Mouse (Mus musculus): ENCODE data around the gene Bcdin3d. TPM values are rescaled to one million over a fixed set of nuclear protein-coding genes. Genes with fewer than 3 reads are reported as not detected.

Gene Bcdin3d
- polyA plus RNA-seq, 1 experiment from 2014 or later: 18.1 TPM

- DNase-seq (ENCODE audit: low spot score): peak; percentile 89
- Histone ChIP-seq H3K27me3 (ENCODE audit: control insufficient read depth, insufficient read depth, low read length) (no peaks in the 10 kb centered on the region), H3K27ac (ENCODE audit: low read depth, low read length) (no peak overlapping the region), H3K4me2 (replicated peaks; ENCODE audit: low read depth, low read length) (no peak overlapping the region), H3K4me1 (replicated peaks; ENCODE audit: control insufficient read depth, insufficient read depth, low read length) (0 out of 2 replicates have a peak, but pooled peaks cover 4% of the 10 kb centered on the region), H3K4me3 (ENCODE audit: low read depth, low read length) (no peak overlapping the region), H3K36me3 (ENCODE audit: control insufficient read depth, insufficient read depth, low read length) (no peaks in the 10 kb centered on the region), H3K9me3 (ENCODE audit: control insufficient read depth, low read length) (no peaks in the 10 kb centered on the region), H3K9ac (ENCODE audit: low read depth, low read length) (no peak overlapping the region)
- 12% methylated on average over 4 of the region's 4 CpGs for WGBS
- ATAC-seq (ENCODE audit: low FRiP score): peak; percentile 43
Observed at GRCm38 (mm10) chr15:99497061-99497460, 22.5 kb upstream of the Bcdin3d start.

DNA sequence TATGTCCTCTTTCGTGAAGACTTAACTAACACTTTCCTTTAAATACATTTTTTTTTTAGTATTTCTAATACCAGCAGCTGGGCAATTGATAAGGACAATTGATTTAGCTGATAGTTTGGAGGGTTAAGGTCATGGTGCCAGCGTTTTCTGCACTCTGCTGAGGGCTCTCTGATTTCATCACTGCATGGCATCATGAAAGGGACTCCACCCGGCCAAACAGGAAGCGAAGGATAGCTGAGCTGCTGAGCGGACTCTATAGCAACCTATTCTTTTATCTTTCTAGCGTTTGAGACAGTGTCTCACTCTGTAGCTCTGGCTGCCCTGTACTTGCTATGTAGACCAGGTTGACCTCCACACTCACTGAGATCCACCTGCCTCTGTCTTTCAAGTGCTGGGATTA is 10.2 kb upstream of the Bcdin3d start:
- Histone ChIP-seq H3K9me3 (ENCODE audit: control insufficient read depth, low read length) (no peaks in the 10 kb centered on the region), H3K27ac (ENCODE audit: low read depth, low read length) (no peak overlapping the region), H3K4me1 (replicated peaks; ENCODE audit: control insufficient read depth, insufficient read depth, low read length) (no peaks in the 10 kb centered on the region), H3K36me3 (ENCODE audit: control insufficient read depth, insufficient read depth, low read length) (no peaks in the 10 kb centered on the region), H3K4me2 (replicated peaks; ENCODE audit: low read depth, low read length) (no peak overlapping the region), H3K4me3 (ENCODE audit: low read depth, low read length) (no peak overlapping the region), H3K27me3 (ENCODE audit: control insufficient read depth, insufficient read depth, low read length) (no peaks in the 10 kb centered on the region), H3K9ac (ENCODE audit: low read depth, low read length) (no peak overlapping the region)
- WGBS: 76% methylated on average over 6 of the region's 6 CpGs
- ATAC-seq (ENCODE audit: low FRiP score): no peak
- DNase-seq (ENCODE audit: low spot score): no peak

GRCm38 (mm10) chr15:99475814-99476213 is 1.3 kb upstream of the Bcdin3d start:
- H3K36me3 ChIP-seq (ENCODE audit: control insufficient read depth, insufficient read depth, low read length): no peaks in the 10 kb centered on the region
- no peak overlapping the region for H3K4me2 ChIP-seq (replicated peaks; ENCODE audit: low read depth, low read length)
- ATAC-seq (ENCODE audit: low FRiP score) (no peak), DNase-seq (ENCODE audit: low spot score) (no peak)
- H3K27me3 ChIP-seq (ENCODE audit: control insufficient read depth, insufficient read depth, low read length): no peaks in the 10 kb centered on the region
- H3K27ac ChIP-seq (ENCODE audit: low read depth, low read length): no peak overlapping the region
- no peak overlapping the region for H3K4me3 ChIP-seq (ENCODE audit: low read depth, low read length)
- H3K9ac ChIP-seq (ENCODE audit: low read depth, low read length): no peak overlapping the region
- no peaks in the 10 kb centered on the region for H3K9me3 ChIP-seq (ENCODE audit: control insufficient read depth, low read length)
- H3K4me1 ChIP-seq (replicated peaks; ENCODE audit: control insufficient read depth, insufficient read depth, low read length): no peaks in the 10 kb centered on the region
- WGBS: 81% methylated on average over 1 of the region's 1 CpGs

DNA sequence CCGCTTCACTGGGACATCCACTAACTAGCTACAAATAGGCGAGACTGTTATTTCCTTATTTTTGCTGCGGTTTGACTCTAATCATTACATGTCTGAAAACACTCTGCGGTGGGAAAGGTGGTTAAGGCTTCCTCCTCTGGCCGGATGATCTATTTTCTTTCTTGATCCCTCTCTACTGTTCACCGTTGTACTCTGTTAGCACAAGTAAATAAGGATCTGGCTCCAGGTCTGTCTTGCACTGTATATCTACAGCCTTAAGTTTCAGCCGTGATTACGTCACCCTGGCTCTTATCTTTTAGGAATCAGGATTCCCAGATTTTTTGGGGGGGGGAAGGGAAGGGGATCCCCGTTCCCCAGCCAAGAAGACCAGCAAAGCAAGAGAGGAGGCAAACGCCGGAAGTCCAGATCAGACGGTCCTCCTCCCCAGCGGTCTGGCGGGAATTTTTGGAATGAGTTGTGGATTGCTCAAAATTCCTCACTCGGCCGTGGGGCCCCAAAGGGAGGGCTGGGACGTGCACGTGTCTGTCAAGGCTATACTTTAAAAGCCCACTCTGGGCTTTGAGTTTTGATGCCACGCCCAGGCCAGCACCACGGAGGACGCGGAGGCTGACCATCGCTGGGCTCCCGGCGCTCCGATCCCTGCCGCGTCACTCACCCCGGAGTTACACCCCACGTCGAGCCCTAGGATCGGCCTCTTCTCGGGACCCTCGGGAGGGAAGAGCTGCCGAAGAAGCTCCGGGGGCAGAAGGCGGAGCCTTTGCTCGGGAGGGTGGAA is 542 bp downstream of the Bcdin3d start:
- Histone ChIP-seq H3K4me1 (replicated peaks; ENCODE audit: control insufficient read depth, insufficient read depth, low read length) (no peaks in the 10 kb centered on the region), H3K4me3 (ENCODE audit: low read depth, low read length) (peak overlapping the region; percentile 51), H3K27ac (ENCODE audit: low read depth, low read length) (peak overlapping the region; percentile 72), H3K4me2 (replicated peaks; ENCODE audit: low read depth, low read length) (peak overlapping the region; percentile 63), H3K9me3 (ENCODE audit: control insufficient read depth, low read length) (no peaks in the 10 kb centered on the region), H3K9ac (ENCODE audit: low read depth, low read length) (peak overlapping the region; percentile 61), H3K36me3 (ENCODE audit: control insufficient read depth, insufficient read depth, low read length) (no peaks in the 10 kb centered on the region; the same call in 1 of the 2 replicates), H3K27me3 (ENCODE audit: control insufficient read depth, insufficient read depth, low read length) (no peaks in the 10 kb centered on the region)
- 6% methylated on average over 38 of the region's 38 CpGs for WGBS
- peak; percentile 79 for ATAC-seq (ENCODE audit: low FRiP score)
- DNase-seq (ENCODE audit: low spot score): peak; percentile 77

DNA sequence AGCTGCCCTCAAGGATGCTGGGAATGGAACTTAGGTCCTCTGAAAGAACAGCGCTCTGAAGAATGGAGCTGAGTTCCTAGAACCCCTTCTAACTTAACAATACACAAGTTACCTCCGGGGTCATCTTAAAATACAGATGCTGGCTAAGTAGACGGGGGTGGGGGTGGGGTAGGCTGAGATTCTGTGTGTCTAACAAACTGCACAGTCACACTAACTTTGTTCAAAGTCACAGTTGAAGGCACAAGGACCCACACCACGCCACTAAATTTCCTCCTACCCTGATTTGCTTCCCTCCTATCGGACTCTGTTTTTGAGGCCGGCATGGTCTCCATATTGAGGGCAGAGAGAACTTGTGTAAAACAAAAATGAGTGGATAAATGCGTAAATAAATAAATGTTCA is 1.6 kb downstream of the Bcdin3d start:
- no peak overlapping the region for H3K4me3 ChIP-seq (ENCODE audit: low read depth, low read length)
- no peaks in the 10 kb centered on the region for H3K4me1 ChIP-seq (replicated peaks; ENCODE audit: control insufficient read depth, insufficient read depth, low read length)
- H3K4me2 ChIP-seq (replicated peaks; ENCODE audit: low read depth, low read length): no peak overlapping the region
- no peak for DNase-seq (ENCODE audit: low spot score)
- no peak overlapping the region for H3K9ac ChIP-seq (ENCODE audit: low read depth, low read length)
- H3K27ac ChIP-seq (ENCODE audit: low read depth, low read length): no peak overlapping the region
- H3K27me3 ChIP-seq (ENCODE audit: control insufficient read depth, insufficient read depth, low read length): no peaks in the 10 kb centered on the region
- H3K9me3 ChIP-seq (ENCODE audit: control insufficient read depth, low read length): no peaks in the 10 kb centered on the region
- ATAC-seq (ENCODE audit: low FRiP score): no peak
- no peaks in the 10 kb centered on the region; the same call in 1 of the 2 replicates for H3K36me3 ChIP-seq (ENCODE audit: control insufficient read depth, insufficient read depth, low read length)
- WGBS: 94% methylated on average over 7 of the region's 7 CpGs

DNA sequence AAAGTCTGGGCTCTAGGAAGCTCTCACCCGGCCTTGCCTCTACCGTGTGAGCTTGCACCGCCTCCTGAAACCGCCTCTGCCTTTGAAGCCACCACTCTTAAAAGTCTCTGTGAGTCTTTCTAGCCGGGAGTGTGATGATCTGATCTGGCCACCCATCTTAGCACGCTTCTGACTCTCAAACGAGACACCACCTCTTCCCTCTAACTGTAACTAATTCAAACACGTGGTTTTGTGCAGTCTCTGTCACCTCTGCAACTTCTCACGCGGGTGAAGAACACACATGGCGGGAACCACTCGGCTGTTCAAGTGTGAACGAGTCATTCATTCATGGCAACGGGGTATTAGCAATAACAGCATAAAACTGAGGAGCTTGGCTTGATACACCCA is 2.9 kb downstream of the Bcdin3d start:
- Histone ChIP-seq H3K36me3 (ENCODE audit: control insufficient read depth, insufficient read depth, low read length) (no peaks in the 10 kb centered on the region; the same call in 1 of the 2 replicates), H3K9ac (ENCODE audit: low read depth, low read length) (no peak overlapping the region), H3K27me3 (ENCODE audit: control insufficient read depth, insufficient read depth, low read length) (no peaks in the 10 kb centered on the region), H3K4me3 (ENCODE audit: low read depth, low read length) (no peak overlapping the region), H3K27ac (ENCODE audit: low read depth, low read length) (no peak overlapping the region), H3K9me3 (ENCODE audit: control insufficient read depth, low read length) (no peaks in the 10 kb centered on the region), H3K4me2 (replicated peaks; ENCODE audit: low read depth, low read length) (no peak overlapping the region), H3K4me1 (replicated peaks; ENCODE audit: control insufficient read depth, insufficient read depth, low read length) (no peaks in the 10 kb centered on the region)
- no peak for DNase-seq (ENCODE audit: low spot score)
- ATAC-seq (ENCODE audit: low FRiP score): no peak
- 75% methylated on average over 14 of the region's 14 CpGs for WGBS

DNA sequence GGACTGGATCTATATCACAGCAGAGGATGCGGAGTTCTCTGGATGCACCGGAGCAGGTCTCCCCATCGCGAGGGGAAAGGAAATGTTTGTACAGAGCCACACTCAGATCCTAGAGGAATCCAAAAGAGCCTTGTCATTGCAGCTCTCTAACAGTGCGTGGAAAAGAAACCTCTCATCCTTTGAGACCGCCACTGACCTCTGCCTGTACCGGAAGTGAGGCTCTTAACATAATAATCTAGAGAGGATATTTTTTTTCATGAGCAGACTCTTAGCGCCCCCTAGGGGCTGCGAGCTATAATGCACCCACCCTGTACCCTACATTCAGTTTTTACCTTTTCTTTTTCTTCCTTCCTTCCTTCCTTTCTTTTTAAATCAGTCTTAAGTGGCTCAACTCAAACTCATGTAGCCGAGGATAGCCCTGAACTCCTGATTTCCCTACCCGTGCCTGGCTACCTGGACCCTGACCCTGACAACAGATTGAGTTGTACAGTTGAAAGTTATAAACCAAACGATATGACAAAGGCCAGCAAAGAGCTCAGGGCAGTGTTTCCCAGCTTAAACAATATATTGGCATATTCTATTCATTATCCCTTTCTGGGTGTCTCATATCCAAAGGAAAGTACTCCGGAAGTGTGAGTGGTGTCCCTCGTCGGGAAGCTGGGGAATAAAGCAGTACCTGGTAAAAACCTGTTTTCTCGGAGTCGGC is 3.4 kb downstream of the Bcdin3d start:
- DNase-seq (ENCODE audit: low spot score): peak; percentile 75
- no peaks in the 10 kb centered on the region; the same call in 1 of the 2 replicates for H3K36me3 ChIP-seq (ENCODE audit: control insufficient read depth, insufficient read depth, low read length)

DNA sequence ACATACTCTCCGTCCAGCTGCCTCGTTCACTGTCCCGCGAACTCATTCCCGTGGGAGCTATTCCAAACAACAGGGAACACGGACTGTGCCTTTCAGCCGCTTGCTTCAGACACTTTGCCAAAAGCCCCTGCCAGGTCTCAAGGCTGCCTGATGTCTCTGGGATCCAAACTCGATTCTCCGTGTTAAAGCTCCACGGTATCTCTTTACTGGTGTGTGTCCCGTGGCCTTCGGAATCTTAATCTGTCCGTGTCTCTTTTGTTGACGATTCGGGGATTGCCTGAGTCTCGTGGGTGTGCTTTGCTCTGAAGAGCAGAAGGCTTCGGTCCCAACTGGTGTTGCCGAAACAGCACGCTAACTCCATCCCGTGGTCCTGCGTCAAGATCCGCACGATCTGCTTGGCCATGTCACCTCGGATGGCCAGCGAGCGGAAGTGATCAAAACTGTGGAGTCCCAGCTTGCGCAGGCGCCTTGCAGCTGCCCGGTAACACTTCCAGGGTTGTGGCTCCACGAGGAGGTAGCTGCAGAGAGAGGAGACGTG is 4.2 kb downstream of the Bcdin3d start:
- no peaks in the 10 kb centered on the region for H3K27me3 ChIP-seq (ENCODE audit: control insufficient read depth, insufficient read depth, low read length)
- H3K9ac ChIP-seq (ENCODE audit: low read depth, low read length): no peak overlapping the region
- H3K27ac ChIP-seq (ENCODE audit: low read depth, low read length): no peak overlapping the region
- H3K4me3 ChIP-seq (ENCODE audit: low read depth, low read length): no peak overlapping the region
- no peaks in the 10 kb centered on the region for H3K4me1 ChIP-seq (replicated peaks; ENCODE audit: control insufficient read depth, insufficient read depth, low read length)
- no peaks in the 10 kb centered on the region for H3K9me3 ChIP-seq (ENCODE audit: control insufficient read depth, low read length)
- WGBS: 91% methylated on average over 31 of the region's 31 CpGs
- ATAC-seq (ENCODE audit: low FRiP score) (no peak), DNase-seq (ENCODE audit: low spot score) (no peak)
- H3K36me3 ChIP-seq (ENCODE audit: control insufficient read depth, insufficient read depth, low read length): no peaks in the 10 kb centered on the region; the same call in 1 of the 2 replicates
- no peak overlapping the region; the same call in 1 of the 2 replicates for H3K4me2 ChIP-seq (replicated peaks; ENCODE audit: low read depth, low read length)

More for the DNA sequence above, 3.4 kb downstream of the Bcdin3d start:
- Histone ChIP-seq H3K9me3 (ENCODE audit: control insufficient read depth, low read length) (no peaks in the 10 kb centered on the region), H3K4me2 (replicated peaks; ENCODE audit: low read depth, low read length) (no peak overlapping the region; the same call in 1 of the 2 replicates), H3K4me3 (ENCODE audit: low read depth, low read length) (no peak overlapping the region), H3K27me3 (ENCODE audit: control insufficient read depth, insufficient read depth, low read length) (no peaks in the 10 kb centered on the region), H3K4me1 (replicated peaks; ENCODE audit: control insufficient read depth, insufficient read depth, low read length) (no peaks in the 10 kb centered on the region), H3K27ac (ENCODE audit: low read depth, low read length) (no peak overlapping the region), H3K9ac (ENCODE audit: low read depth, low read length) (no peak overlapping the region)
- WGBS: 61% methylated on average over 17 of the region's 17 CpGs
- ATAC-seq (ENCODE audit: low FRiP score): no peak

All from hindbrain, embryonic 11.5 days (tissue).